Mouse (Mus musculus): Measurements from ENCODE around the gene Psmg4.

DNA sequence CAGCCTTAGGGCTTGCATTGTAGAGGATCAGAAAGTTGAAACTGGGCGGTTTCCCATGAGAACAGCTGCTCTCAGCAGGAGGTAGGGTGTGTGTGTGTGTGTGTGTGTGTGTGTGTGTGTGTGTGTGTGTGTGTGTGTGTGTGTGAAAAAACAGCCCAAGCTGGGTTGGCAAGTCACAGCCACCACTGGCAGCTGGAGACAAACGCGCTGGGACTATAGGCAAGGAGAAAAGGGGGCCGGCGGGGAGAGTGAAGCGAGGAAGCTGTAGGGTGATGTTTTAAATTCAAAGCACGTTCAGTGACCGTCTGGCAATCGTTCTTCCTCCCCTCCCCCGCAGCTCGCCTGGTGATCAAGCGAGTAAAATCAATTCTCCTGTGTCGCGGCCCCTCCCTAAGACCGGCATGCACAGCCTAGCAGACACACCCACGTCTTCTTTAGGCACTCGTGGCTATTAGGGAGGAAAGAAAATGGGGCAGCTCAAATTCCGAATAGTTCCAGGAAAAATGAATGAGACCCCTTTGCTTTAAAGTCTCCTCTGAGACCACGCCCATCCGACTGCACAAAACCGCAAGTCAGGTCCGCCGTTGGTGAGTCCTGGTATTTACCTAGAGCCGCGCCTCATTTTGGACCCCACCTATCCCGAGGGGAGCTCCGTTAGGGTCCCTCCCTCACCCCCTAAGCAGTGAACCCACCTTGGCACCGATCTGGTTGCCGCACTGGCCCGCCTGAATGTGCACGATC lies 33.1 kb upstream of the Psmg4 start:
- TF ChIP-seq CTCF (IDR thresholded peaks at IDR 0.05; ENCODE audit: low read depth, low read length) (no peak), POLR2A (IDR thresholded peaks at IDR 0.05; ENCODE audit: borderline replicate concordance, low read depth, low read length) (no peak)

Measured in bone marrow macrophage, adult 2 months (primary cell).